Mouse (Mus musculus) testis, adult 2 months (tissue): ENCODE results near the gene Epyc. TPM values are rescaled to one million over a fixed set of nuclear protein-coding genes. Genes with fewer than 3 reads are reported as not detected.

ENCODE experiments used
- H3K27ac ChIP-seq: fragments of 200-500 bp; 2 replicates; pipeline ENCODE4 v1.5.1; 2012; ENCODE audit warnings: low read depth, low read length; ENCODE audit not compliant: control insufficient read depth, insufficient read depth
- H3K27me3 ChIP-seq: fragments of 200-500 bp; 2 replicates; pipeline ENCODE4 v1.6.1; 2012; ENCODE audit warnings: mild to moderate bottlenecking, low read length, moderate library complexity; ENCODE audit not compliant: control insufficient read depth, insufficient read depth
- H3K36me3 ChIP-seq: fragments of 200-500 bp; 2 replicates; pipeline ENCODE4 v1.6.1; 2012; ENCODE audit warnings: mild to moderate bottlenecking, low read length; ENCODE audit not compliant: control insufficient read depth, insufficient read depth
- H3K4me1 ChIP-seq: fragments of 200-500 bp; 2 replicates; pipeline ENCODE4 v1.6.1; 2012; ENCODE audit warnings: low read length; ENCODE audit not compliant: control insufficient read depth, insufficient read depth
- H3K4me3 ChIP-seq: fragments of 200-500 bp; 2 replicates; pipeline ENCODE4 v1.5.1; 2012; ENCODE audit warnings: low read depth, mild to moderate bottlenecking, low read length, moderate library complexity, mixed read lengths; ENCODE audit not compliant: control insufficient read depth
- CTCF ChIP-seq: fragments of 200-500 bp; IDR thresholded peaks from 2 replicates; pipeline ENCODE4 v1.5.1; 2012; ENCODE audit warnings: low read depth, mild to moderate bottlenecking, inconsistent platforms, low read length, moderate library complexity; ENCODE audit not compliant: control insufficient read depth, insufficient read depth, insufficient replicate concordance
- POLR2A ChIP-seq: fragments of 200-500 bp; IDR thresholded peaks from 2 replicates; pipeline ENCODE4 v1.6.1; 2012; ENCODE audit warnings: low read depth, mild to moderate bottlenecking, inconsistent platforms, low read length, moderate library complexity; ENCODE audit not compliant: control insufficient read depth
- polyA plus RNA-seq: library from polyadenylated mRNA; depleted of rRNA; stranded (reverse); fragments of >200 nt; gene quantifications from 2 replicates; pipeline ENCODE4 v1.2.3, GENCODE M21; 2012

The Epyc gene
- polyA plus RNA-seq, 1 experiment, result 13.3 TPM

DNA sequence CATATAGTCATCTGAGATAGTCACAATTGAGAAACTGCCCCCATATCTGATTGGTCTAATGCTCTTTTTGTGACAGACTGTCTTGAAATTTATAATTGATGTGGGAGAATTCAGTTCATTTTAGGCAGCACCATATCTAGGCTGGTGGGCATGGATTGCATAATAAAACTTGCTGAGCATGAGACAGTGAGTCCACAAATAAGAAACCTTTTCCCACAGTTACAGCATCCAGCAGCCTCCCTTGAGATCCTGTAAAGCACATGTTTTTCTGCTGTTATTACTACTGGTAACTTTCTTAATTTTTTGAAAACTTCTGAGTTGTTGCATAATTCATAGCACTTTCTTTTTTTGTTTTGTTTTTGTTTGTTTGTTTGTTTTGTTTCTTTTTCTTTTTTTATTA lies 39.1 kb downstream of the Epyc start:
- no peak overlapping the region for H3K27ac ChIP-seq
- H3K36me3 ChIP-seq, result no peaks in the 10 kb centered on the region
- TF ChIP-seq CTCF, result no peak
- no peak for TF ChIP-seq POLR2A
- no peaks in the 10 kb centered on the region for H3K27me3 ChIP-seq
- H3K4me3 ChIP-seq, result no peak overlapping the region
- no peaks in the 10 kb centered on the region for H3K4me1 ChIP-seq

DNA sequence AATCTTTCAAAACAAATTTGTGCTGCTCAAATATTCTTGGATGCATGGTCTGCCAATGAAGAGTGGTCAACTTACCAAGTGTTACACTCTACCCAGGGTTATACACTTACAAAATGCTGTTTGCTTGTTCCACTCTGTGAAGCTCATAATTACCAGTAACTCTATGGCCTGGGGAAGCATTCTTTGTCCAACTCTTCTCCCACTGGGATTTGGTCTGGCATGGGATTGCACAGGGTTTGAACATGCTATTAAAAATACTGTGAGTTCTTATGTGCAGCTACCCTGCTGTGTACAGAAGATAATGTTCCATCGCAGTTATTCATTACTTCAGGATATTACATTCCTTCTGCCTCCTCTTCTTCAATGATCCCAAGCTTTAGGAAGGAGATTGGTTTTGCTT lies 43.3 kb downstream of the Epyc start:
- TF ChIP-seq POLR2A (no peak), CTCF (no peak)
- Histone ChIP-seq H3K27ac (no peak overlapping the region), H3K27me3 (no peaks in the 10 kb centered on the region), H3K36me3 (no peaks in the 10 kb centered on the region), H3K4me1 (no peaks in the 10 kb centered on the region), H3K4me3 (no peak overlapping the region)

DNA sequence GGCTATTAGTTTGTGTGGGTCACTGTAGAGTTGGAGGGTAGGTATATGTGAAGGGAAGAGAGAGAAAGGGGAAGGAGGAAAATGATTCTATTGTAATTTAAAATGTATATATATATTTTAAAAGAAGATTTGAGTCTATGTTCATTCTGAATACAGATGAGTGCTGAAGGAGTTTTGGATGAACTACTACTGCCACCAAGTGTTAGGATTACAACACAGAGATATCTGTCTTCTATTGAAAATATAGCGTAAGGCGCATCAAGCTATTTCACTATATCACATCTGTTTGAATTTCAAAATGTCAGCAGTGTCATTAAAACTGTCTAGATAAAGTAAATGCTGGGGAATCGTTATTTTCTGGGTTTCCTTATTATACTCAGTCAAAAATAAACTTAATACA lies 45.6 kb downstream of the Epyc start:
- Histone ChIP-seq H3K4me3 (no peak overlapping the region), H3K4me1 (peaks cover 6% of the 10 kb centered on the region), H3K27ac (no peak overlapping the region), H3K36me3 (no peaks in the 10 kb centered on the region), H3K27me3 (no peaks in the 10 kb centered on the region)
- TF ChIP-seq CTCF, result no peak
- no peak for TF ChIP-seq POLR2A

DNA sequence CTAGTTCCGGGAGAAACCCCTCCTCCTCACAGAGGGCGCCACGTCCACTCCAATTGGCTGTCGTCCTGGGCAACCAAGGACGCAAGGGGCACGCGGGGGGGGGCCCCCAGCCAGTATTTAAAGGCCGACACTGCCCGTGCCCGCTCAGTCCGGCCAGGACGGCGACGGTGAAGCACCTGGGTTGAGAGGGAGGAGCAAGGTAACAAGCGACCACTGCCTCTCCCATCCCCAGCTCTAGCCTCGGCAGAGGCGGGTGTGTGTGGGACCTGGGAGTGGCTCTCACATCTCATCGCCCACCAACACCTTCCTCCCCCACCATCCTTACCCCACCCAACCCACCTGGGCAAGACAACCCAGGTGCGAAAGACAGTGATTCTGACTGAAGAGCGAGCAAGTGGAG lies 49.0 kb downstream of the Epyc start, which contains the start of gene Ccer1:
TSS of gene Ccer1 (plus strand) at position 147 of the 400 bp plus-strand sequence.
- Histone ChIP-seq H3K4me3 (peak within 1 kb of the TSS; percentile 85), H3K27ac (peak within 1 kb of the TSS; percentile 73), H3K27me3 (no peaks in the 10 kb centered on the region), H3K36me3 (no peaks in the 10 kb centered on the region), H3K4me1 (peaks cover 6% of the 10 kb centered on the region)
- peak; percentile 96 for TF ChIP-seq POLR2A
- no peak for TF ChIP-seq CTCF

DNA sequence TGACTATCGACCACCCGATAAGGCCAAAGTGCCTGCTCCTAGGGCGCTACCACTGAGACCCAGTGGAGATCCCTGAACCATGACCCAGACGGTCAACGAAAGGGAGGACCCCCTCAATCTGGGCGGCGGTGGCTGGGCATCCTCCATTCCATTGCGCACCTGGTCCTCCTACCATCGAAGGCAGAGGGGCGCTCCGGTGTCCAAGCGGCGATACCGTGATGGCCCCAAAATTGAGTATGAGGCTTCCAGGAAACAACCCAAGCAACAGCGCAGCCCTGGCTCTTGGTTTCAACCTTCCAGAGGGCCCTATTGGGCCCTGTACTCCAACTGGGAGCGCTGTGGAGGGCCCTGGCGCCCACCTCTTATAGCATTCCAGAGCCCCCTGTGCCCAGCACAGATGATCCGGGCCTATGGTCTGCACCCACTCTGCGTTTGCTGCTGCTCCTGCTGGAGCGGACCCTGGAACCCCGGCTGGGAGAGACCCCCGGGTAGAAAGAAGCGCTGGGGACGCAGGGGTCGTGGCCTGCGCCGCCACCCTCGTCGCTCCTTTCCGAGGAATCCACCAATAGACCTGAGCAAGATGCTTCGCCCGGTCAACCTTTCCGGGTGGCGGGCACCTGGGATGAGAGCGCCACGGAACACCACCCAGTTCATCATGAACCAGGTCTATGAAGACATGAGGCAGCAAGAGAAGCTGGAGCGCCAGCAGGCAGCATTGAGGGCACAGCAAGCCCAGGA lies 49.7 kb downstream of the Epyc start:
- Histone ChIP-seq H3K4me3 (peak overlapping the region; percentile 85), H3K27ac (peak overlapping the region; percentile 73), H3K4me1 (peaks cover 6% of the 10 kb centered on the region), H3K27me3 (no peaks in the 10 kb centered on the region), H3K36me3 (no peaks in the 10 kb centered on the region)
- TF ChIP-seq POLR2A (no peak), CTCF (no peak)

DNA sequence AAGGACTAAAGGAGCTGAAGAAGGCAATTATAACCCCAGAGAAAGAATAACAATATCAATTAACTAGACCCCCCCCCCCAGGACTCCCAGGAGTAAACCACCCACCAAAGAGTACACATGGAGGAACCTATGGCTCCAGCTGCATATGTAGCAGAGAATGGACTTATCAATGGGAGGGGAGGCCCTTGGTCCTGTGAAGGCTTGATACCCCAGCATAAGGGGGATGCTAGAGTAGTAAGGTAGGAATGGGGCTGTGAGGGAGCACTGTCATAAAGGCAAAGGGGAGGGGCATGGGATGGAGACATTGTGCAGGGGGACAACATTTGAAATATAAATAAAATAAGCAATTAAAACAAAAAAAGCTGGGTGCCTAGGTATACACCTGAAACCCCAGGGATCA lies 58.5 kb downstream of the Epyc start:
- no peak overlapping the region for H3K4me3 ChIP-seq
- H3K27ac ChIP-seq, result no peak overlapping the region
- TF ChIP-seq POLR2A, result no peak
- TF ChIP-seq CTCF, result no peak
- H3K36me3 ChIP-seq, result no peaks in the 10 kb centered on the region
- H3K27me3 ChIP-seq, result no peaks in the 10 kb centered on the region
- no peaks in the 10 kb centered on the region for H3K4me1 ChIP-seq

DNA sequence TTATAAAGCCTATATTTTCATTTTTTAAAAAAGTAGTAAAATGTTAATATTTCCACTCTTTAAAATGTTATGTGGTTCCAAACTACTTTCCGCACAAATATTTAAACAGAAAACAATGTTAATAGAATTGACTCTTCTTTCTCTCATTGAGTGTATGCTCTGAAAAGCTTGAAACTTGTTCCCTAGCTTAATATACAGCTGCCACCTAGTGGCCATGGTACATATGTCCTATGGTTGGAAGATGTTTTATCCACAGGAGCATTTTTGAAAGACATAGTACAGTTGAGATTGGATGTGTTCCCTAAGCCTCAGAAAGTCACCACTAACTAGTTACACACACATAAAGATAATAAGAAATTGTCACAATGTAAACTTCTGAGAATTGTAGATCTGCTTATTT lies 60.7 kb downstream of the Epyc start:
- H3K27ac ChIP-seq, result no peak overlapping the region
- H3K4me1 ChIP-seq, result no peaks in the 10 kb centered on the region
- H3K27me3 ChIP-seq, result no peaks in the 10 kb centered on the region
- TF ChIP-seq POLR2A (no peak), CTCF (no peak)
- H3K36me3 ChIP-seq, result no peaks in the 10 kb centered on the region
- H3K4me3 ChIP-seq, result no peak overlapping the region

- Histone ChIP-seq H3K36me3 (no peaks in the 10 kb centered on the region), H3K4me3 (no peak overlapping the region), H3K4me1 (no peaks in the 10 kb centered on the region), H3K27ac (no peak overlapping the region), H3K27me3 (no peaks in the 10 kb centered on the region)
- TF ChIP-seq POLR2A, result no peak
- peak; percentile 16; the same call in 1 of the 2 replicates for TF ChIP-seq CTCF
Observed at GRCm38 (mm10) chr10:97712687-97713086, 68.8 kb downstream of the Epyc start.
